Mouse (Mus musculus) bone marrow, adult 2 months (tissue): ENCODE results near the gene Kcna10. TPM values are rescaled to one million over a fixed set of nuclear protein-coding genes. Genes with fewer than 3 reads are reported as not detected.
A peak's percentile ranks its signal among the peaks of the same experiment; 100 is the strongest.

ENCODE experiments used
- H3K27ac ChIP-seq: fragments of 200-500 bp; 2 replicates; pipeline ENCODE4 v1.5.1; 2012; ENCODE audit warnings: low read depth, mild to moderate bottlenecking, control low read depth, inconsistent platforms, low read length; ENCODE audit not compliant: control insufficient read depth, poor library complexity, insufficient read depth
- H3K4me1 ChIP-seq: fragments of 200-500 bp; 2 replicates; pipeline ENCODE4 v1.6.1; 2011; ENCODE audit warnings: low read length; ENCODE audit not compliant: control insufficient read depth, insufficient read depth
- H3K4me3 ChIP-seq: fragments of 200-500 bp; replicated peaks from 2 replicates; pipeline ENCODE3; 2011; ENCODE audit warnings: mild to moderate bottlenecking, low read depth, low read length, control low read depth; ENCODE audit not compliant: control insufficient read depth
- CTCF ChIP-seq: fragments of 200-500 bp; IDR thresholded peaks from 2 replicates; pipeline ENCODE4 v1.5.1; 2011; ENCODE audit warnings: low read length, control low read depth; ENCODE audit not compliant: control insufficient read depth, insufficient read depth
- POLR2A ChIP-seq: fragments of 200-500 bp; IDR thresholded peaks from 2 replicates; pipeline ENCODE4 v1.6.1; 2011; ENCODE audit warnings: low read depth, mild to moderate bottlenecking, control low read depth, low read length, borderline replicate concordance; ENCODE audit not compliant: control insufficient read depth
- WGBS: fragments of 180-500 bp; shearing (Covaris S2); methylation state at CpG from one replicate; pipeline ENCODE4 v1.1.7; 2018; 5-methylcytosine and 5-hydroxymethylcytosine counted together
- polyA plus RNA-seq: library from polyadenylated mRNA; stranded (reverse); fragments of >200 nt; gene quantifications from 2 replicates; pipeline ENCODE4 v1.2.4, GENCODE M21; 2011; ENCODE audit warnings: low replicate concordance; ENCODE audit not compliant: missing spikeins, insufficient read depth, insufficient read length

Kcna10 gene
- not detected in 2 replicates for polyA plus RNA-seq

DNA sequence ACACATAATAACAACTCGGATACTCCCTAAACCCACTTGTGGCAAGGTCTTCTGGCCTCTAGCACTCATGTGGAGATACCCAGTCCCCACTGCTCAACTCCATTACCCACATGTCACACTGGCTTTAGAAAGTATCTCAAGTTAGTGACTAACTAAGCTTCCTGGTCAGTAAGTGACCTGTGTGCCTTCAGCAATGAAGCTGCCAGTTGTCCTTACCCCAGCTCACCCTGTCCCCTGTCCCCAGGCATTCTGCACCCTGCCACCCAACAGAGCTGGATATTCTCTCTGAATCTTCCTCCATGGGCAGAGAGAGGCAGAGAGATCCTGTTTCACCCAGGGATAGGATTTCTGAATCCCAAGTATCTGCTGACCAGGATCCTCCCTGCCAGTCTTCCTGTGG, at the start of gene Kcna10:
TSS of gene Kcna10 (plus strand) at position 301 of the 400 bp plus-strand sequence.
- Histone ChIP-seq H3K4me1 (no peaks in the 10 kb centered on the region), H3K27ac (no peak within 1 kb of the TSS), H3K4me3 (no peak within 1 kb of the TSS)
- 76% methylated on average over 1 of the region's 1 CpGs for WGBS
- TF ChIP-seq CTCF: no peak
- no peak for TF ChIP-seq POLR2A

DNA sequence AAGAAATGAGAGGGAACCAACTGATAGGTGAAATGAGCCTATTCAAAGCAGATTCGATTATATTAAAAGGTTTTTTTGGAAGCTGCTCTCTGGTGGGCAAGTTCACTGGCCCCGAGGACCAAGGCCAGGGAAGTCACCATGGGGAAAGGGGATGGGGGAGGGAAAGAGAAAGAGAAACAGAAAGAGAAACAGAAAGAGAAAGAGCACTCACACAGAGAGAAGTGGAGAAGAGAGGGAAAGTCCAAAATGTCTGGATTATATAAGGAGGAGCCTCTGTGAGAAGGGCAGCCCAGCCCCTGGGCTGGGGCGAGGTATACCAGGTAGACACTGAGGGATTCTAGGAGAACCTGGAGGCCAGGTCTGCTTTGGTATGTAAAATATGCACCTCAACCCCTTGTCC, 48.4 kb upstream of the Kcna10 start:
- no peaks in the 10 kb centered on the region for H3K4me1 ChIP-seq
- TF ChIP-seq POLR2A (no peak), CTCF (no peak)
- no peak overlapping the region for H3K4me3 ChIP-seq
- 59% methylated on average over 3 of the region's 3 CpGs for WGBS
- no peak overlapping the region for H3K27ac ChIP-seq

DNA sequence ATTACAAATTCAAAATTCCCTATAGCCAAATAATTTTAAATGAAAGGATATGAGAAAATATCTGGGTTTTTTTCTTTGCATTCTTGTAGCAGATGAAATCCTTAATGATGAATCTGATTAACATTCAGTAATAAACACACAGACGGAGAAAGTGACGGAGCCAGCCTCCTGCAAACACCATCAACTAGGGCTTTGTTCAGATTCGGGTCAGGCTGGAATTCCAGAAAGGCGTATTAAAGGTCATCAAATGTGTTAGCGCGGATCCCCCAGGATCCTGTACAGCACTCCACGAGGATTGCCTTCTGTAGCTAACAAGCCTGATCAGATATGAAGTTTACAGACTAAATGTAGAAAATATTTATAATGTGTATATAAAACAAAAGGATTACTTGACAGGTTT, 35.7 kb upstream of the Kcna10 start:
- Histone ChIP-seq H3K4me3 (no peak overlapping the region), H3K4me1 (no peaks in the 10 kb centered on the region), H3K27ac (no peak overlapping the region)
- TF ChIP-seq CTCF (no peak), POLR2A (no peak)
- 84% methylated on average over 7 of the region's 7 CpGs for WGBS

DNA sequence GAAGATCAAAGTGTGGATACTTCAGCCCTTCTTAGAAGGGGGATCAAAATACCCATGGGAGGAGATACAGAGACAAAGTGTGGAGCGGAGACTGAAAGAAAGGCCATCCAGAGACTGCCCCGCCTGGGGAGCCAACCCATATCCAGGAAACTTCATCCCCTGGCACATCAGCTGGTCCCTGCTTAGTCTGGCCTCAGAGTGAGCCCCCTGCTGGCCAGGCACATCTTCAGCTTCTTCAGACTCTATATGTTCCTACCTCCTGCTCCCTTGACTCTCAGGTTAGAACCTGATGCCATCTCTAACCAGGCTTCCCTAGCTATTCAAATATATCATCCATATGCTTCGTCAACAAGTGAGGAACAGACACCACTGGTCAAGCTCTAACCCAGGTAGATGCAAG, 33.9 kb upstream of the Kcna10 start:
- WGBS: 58% methylated on average over 3 of the region's 3 CpGs
- Histone ChIP-seq H3K4me1 (no peaks in the 10 kb centered on the region), H3K27ac (no peak overlapping the region), H3K4me3 (no peak overlapping the region)
- TF ChIP-seq CTCF (peak; percentile 63), POLR2A (no peak)

DNA sequence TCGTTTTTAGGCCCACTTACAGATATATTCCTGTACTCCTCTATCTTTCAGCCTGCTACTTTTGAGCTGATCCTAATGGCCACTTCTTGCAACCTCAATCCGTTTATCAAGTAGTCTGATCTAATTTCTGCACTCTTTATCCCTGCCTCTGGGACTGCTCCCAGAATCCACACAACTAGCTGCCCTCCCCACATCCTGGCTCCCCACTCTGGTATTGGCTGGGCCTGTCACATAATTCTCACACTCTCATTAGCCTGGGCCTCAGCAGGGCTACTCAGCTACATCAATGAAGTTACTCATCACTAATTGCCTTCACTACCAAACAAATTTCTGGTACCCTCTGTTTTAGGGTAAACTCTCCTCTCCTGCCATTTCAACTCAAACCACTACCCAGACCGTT, 32.4 kb upstream of the Kcna10 start:
- Histone ChIP-seq H3K27ac (no peak overlapping the region), H3K4me1 (no peaks in the 10 kb centered on the region), H3K4me3 (no peak overlapping the region)
- 47% methylated on average over 3 of the region's 3 CpGs for WGBS
- no peak for TF ChIP-seq CTCF
- no peak for TF ChIP-seq POLR2A

DNA sequence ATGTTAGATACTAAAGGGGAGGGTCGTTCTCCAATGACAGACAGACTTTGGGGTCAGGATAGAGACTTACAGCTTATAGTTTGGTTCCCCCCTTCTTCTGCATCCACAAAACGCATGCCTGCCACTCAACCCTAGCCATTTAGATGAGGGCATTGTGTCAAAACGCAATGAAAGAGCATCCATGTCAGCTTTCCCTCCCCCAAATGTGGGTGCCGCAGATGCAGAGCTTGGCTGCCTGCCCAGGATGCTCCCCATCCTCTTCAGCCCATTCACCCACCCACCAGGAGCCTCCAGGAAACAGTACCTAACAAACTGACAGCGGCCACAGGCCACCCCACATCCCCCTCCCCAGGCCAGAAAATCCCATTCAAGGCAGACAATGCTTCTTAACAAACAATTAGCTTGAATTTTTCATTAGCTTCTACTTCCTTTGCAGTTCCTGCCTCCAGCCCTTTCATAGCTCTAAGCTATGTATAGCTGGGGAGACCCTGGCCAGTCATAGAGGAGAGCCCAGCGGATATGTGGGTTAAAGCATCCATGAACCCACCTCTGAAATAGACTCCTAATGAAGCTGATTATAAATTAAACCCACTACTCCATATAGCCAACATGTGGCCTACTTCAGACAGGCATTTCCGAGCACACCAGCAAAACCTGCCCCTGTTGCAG, 31.9 kb upstream of the Kcna10 start:
- H3K4me1 ChIP-seq: no peaks in the 10 kb centered on the region
- no peak for TF ChIP-seq POLR2A
- TF ChIP-seq CTCF: no peak
- 62% methylated on average over 7 of the region's 7 CpGs for WGBS
- no peak overlapping the region for H3K4me3 ChIP-seq
- H3K27ac ChIP-seq: no peak overlapping the region

DNA sequence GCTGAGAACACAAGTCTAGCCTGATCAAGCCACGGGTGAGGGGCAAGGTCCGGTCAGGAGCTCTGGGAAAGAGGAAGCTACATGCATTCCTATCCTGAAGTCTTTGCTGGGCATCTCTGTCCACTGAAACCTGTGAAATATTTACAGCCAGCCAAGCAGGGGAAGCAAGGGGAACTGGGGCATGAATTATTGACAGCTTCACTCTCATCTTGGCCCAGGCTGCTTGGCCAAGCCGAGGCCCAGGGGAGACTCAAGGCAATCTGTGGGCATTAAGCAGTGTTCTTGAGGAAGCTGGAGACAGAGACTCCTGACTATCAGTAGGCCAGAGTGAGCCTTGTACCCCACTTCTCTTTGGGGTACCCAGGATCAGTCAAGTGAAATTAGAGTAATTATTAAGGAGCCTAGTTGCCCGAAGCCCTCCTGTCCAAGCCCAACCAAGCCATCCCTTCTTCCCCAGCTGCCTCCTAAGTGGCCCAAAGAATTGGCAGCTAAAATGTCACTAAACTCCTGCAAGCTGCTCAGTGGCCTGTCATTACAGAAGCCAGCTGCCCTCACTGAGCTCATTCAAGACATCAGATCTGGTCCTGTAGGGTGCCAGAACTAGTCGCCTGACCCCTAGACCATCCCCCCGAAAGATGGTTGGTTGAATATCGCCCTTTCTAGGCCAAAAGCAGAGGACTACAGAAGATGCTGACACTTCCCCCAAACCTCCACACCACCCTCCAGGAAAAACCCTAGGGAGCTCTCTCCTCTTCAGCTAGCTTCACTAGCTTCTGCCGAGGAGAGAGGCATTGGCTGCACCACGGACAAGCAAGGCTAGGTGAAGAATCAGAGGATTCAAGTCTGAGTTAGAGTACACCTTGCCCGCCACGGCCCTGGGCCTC, 28.8 kb upstream of the Kcna10 start:
- no peaks in the 10 kb centered on the region for H3K4me1 ChIP-seq
- 73% methylated on average over 11 of the region's 11 CpGs for WGBS
- H3K27ac ChIP-seq: no peak overlapping the region
- no peak overlapping the region for H3K4me3 ChIP-seq
- TF ChIP-seq CTCF: no peak

DNA sequence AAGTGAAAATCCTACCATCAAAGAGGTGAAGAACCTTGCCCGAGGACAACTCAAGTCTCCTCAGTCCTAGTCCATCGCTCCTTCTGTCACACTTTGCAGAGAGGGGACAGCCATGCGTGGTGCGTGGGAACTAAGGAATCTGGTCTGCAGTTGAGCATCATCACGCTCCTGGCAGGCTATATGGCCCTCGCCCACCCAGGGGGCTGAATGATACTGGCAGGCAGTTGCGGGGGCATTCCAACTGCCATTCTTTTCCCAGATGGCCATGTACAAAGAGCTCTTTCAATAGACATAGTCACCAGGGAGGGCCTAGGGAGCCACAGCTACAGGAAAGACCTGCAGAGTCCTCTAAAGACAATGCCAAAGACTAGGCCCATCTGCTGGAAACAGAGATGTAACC, 24.0 kb upstream of the Kcna10 start:
- Histone ChIP-seq H3K27ac (no peak overlapping the region), H3K4me1 (no peaks in the 10 kb centered on the region), H3K4me3 (no peak overlapping the region)
- TF ChIP-seq CTCF: no peak
- WGBS: 81% methylated on average over 7 of the region's 7 CpGs

DNA sequence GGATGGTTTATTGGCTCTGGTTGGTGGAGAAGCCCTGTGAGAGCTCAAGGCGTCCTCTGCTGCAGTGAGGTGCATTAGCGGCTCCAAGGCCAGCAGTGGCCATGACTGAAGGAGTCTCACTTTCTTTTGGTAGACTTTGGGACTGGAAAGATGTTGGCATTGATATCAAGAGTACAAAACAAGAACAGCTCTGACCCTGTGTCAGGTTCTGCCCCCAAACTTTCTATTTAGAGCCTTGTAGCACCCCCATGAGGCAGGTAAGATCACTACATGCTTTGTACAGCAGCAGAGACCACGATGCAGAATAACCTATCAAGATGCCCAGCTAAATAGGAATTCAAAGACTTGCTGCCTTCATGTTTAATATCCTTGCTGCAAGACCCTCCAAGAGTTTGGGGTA, 23.4 kb upstream of the Kcna10 start:
- no peaks in the 10 kb centered on the region for H3K4me1 ChIP-seq
- TF ChIP-seq POLR2A (no peak), CTCF (no peak)
- no peak overlapping the region for H3K4me3 ChIP-seq
- H3K27ac ChIP-seq: no peak overlapping the region
- 64% methylated on average over 3 of the region's 3 CpGs for WGBS
